Mouse (Mus musculus): ENCODE data around the gene Med25. TPM values are rescaled to one million over a fixed set of nuclear protein-coding genes. Genes with fewer than 3 reads are reported as not detected.

Med25 gene
- polyA plus RNA-seq, 1 experiment: 143 TPM

DNA sequence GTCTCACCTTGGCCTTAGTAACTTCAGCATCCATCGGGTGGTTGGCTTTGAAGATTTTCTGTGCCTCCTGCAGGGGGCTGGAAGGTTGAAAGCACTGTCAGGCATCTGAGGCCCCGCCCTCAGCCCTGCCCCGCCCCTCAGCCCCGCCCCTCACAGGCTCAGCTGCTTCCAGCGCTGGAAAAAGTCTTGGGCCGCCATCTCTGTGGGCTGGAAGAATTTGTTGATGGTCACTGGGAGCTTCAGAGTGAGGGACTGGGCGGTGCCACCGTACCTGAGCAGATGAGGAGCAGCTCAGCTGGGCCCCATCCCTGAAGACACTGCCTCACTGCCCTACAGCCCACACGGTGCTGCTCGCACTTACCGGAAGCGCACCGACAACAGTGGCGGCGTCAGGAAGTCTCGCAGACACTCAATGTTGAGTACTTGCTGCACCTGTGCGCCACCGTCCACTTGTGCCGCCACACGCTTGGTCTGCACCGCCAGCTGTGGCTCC is 8.8 kb upstream of the Med25 start:
- Histone ChIP-seq H3K4me3 (ENCODE audit: control insufficient read depth, low read depth, low read length) (peak overlapping the region; percentile 53), H3K27me3 (ENCODE audit: control insufficient read depth, insufficient read depth, low read length) (no peaks in the 10 kb centered on the region), H3K27ac (ENCODE audit: control insufficient read depth, insufficient read depth, low read depth, low read length) (0 out of 2 replicates have a peak overlapping the region, but pooled peaks have one; percentile 12), H3K36me3 (ENCODE audit: control insufficient read depth, insufficient read depth, low read length) (no peaks in the 10 kb centered on the region; the same call in 1 of the 2 replicates), H3K4me1 (ENCODE audit: control insufficient read depth, insufficient read depth, low read length) (peaks cover 22% of the 10 kb centered on the region)
- TF ChIP-seq POLR2A (IDR thresholded peaks at IDR 0.05; ENCODE audit: control insufficient read depth, low read depth, low read length): no peak; the same call in 1 of the 2 replicates

- Histone ChIP-seq H3K27me3 (ENCODE audit: control insufficient read depth, insufficient read depth, low read length) (no peaks in the 10 kb centered on the region), H3K36me3 (ENCODE audit: control insufficient read depth, insufficient read depth, low read length) (no peaks in the 10 kb centered on the region), H3K4me3 (ENCODE audit: control insufficient read depth, low read depth, low read length) (no peak overlapping the region), H3K4me1 (ENCODE audit: control insufficient read depth, insufficient read depth, low read length) (peaks cover 23% of the 10 kb centered on the region), H3K27ac (ENCODE audit: control insufficient read depth, insufficient read depth, low read depth, low read length) (no peak overlapping the region)
- TF ChIP-seq POLR2A (IDR thresholded peaks at IDR 0.05; ENCODE audit: control insufficient read depth, low read depth, low read length) (no peak), CTCF (IDR thresholded peaks at IDR 0.05; ENCODE audit: control insufficient read depth, insufficient read depth, insufficient replicate concordance, low read depth, low read length) (no peak)
These were observed 8.1 kb upstream of the Med25 start for GRCm38 (mm10) chr7:44900632-44901031.

GRCm38 (mm10) chr7:44898607-44899006 is 6.1 kb upstream of the Med25 start:
- TF ChIP-seq POLR2A (IDR thresholded peaks at IDR 0.05; ENCODE audit: control insufficient read depth, low read depth, low read length): no peak
- no peak; the same call in 1 of the 2 replicates for TF ChIP-seq CTCF (IDR thresholded peaks at IDR 0.05; ENCODE audit: control insufficient read depth, insufficient read depth, insufficient replicate concordance, low read depth, low read length)
- no peaks in the 10 kb centered on the region for H3K27me3 ChIP-seq (ENCODE audit: control insufficient read depth, insufficient read depth, low read length)
- H3K4me3 ChIP-seq (ENCODE audit: control insufficient read depth, low read depth, low read length): no peak overlapping the region
- no peaks in the 10 kb centered on the region for H3K36me3 ChIP-seq (ENCODE audit: control insufficient read depth, insufficient read depth, low read length)
- H3K4me1 ChIP-seq (ENCODE audit: control insufficient read depth, insufficient read depth, low read length): peaks cover 26% of the 10 kb centered on the region
- H3K27ac ChIP-seq (ENCODE audit: control insufficient read depth, insufficient read depth, low read depth, low read length): no peak overlapping the region; the same call in 1 of the 2 replicates

- Histone ChIP-seq H3K27ac (ENCODE audit: control insufficient read depth, insufficient read depth, low read depth, low read length) (peak overlapping the region; percentile 50), H3K36me3 (ENCODE audit: control insufficient read depth, insufficient read depth, low read length) (no peaks in the 10 kb centered on the region), H3K27me3 (ENCODE audit: control insufficient read depth, insufficient read depth, low read length) (no peaks in the 10 kb centered on the region), H3K4me3 (ENCODE audit: control insufficient read depth, low read depth, low read length) (peak overlapping the region; percentile 80), H3K4me1 (ENCODE audit: control insufficient read depth, insufficient read depth, low read length) (peaks cover 30% of the 10 kb centered on the region)
- TF ChIP-seq POLR2A (IDR thresholded peaks at IDR 0.05; ENCODE audit: control insufficient read depth, low read depth, low read length) (no peak), CTCF (IDR thresholded peaks at IDR 0.05; ENCODE audit: control insufficient read depth, insufficient read depth, insufficient replicate concordance, low read depth, low read length) (no peak)
These were observed 4.0 kb upstream of the Med25 start for GRCm38 (mm10) chr7:44896499-44896898.

- peak; percentile 39; the same call in 1 of the 2 replicates for TF ChIP-seq POLR2A (IDR thresholded peaks at IDR 0.05; ENCODE audit: control insufficient read depth, low read depth, low read length)
- peak; percentile 35; the same call in 1 of the 2 replicates for TF ChIP-seq CTCF (IDR thresholded peaks at IDR 0.05; ENCODE audit: control insufficient read depth, insufficient read depth, insufficient replicate concordance, low read depth, low read length)
- no peaks in the 10 kb centered on the region for H3K36me3 ChIP-seq (ENCODE audit: control insufficient read depth, insufficient read depth, low read length)
- no peaks in the 10 kb centered on the region for H3K27me3 ChIP-seq (ENCODE audit: control insufficient read depth, insufficient read depth, low read length)
- H3K4me3 ChIP-seq (ENCODE audit: control insufficient read depth, low read depth, low read length): peak within 1 kb of the TSS; percentile 80
- peaks cover 29% of the 10 kb centered on the region for H3K4me1 ChIP-seq (ENCODE audit: control insufficient read depth, insufficient read depth, low read length)
- peak within 1 kb of the TSS; percentile 81 for H3K27ac ChIP-seq (ENCODE audit: control insufficient read depth, insufficient read depth, low read depth, low read length)
These were observed 3.3 kb upstream of the Med25 start, which contains the start of gene Fuz for GRCm38 (mm10) chr7:44895593-44896434. Gene Fuz, plus strand, starts transcription at chr7:44896079.

DNA sequence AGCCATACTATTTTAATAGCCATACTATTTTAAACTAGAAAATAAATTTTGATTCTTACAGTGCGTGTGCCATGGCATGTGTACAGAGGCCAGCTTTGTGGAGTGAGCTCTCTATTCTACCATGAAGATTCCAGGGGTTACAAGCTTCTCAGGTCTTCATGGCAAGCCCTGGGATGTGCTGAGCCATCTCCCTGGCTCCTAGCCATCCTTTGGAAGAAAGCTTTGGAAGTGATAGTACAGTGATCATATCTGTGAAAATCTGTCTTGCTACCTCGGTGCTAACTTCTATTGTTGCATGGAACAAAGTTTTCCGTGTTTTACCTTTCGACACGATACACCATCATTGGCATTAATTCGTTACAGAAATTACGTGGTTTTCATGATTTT is 2.7 kb upstream of the Med25 start:
- no peak for TF ChIP-seq POLR2A (IDR thresholded peaks at IDR 0.05; ENCODE audit: control insufficient read depth, low read depth, low read length)
- no peak for TF ChIP-seq CTCF (IDR thresholded peaks at IDR 0.05; ENCODE audit: control insufficient read depth, insufficient read depth, insufficient replicate concordance, low read depth, low read length)
- H3K27ac ChIP-seq (ENCODE audit: control insufficient read depth, insufficient read depth, low read depth, low read length): peak overlapping the region; percentile 81; the same call in 1 of the 2 replicates
- peaks cover 29% of the 10 kb centered on the region for H3K4me1 ChIP-seq (ENCODE audit: control insufficient read depth, insufficient read depth, low read length)
- peak overlapping the region; percentile 80; the same call in 1 of the 2 replicates for H3K4me3 ChIP-seq (ENCODE audit: control insufficient read depth, low read depth, low read length)
- H3K36me3 ChIP-seq (ENCODE audit: control insufficient read depth, insufficient read depth, low read length): no peaks in the 10 kb centered on the region
- no peaks in the 10 kb centered on the region for H3K27me3 ChIP-seq (ENCODE audit: control insufficient read depth, insufficient read depth, low read length)

- TF ChIP-seq POLR2A (IDR thresholded peaks at IDR 0.05; ENCODE audit: control insufficient read depth, low read depth, low read length) (no peak), CTCF (IDR thresholded peaks at IDR 0.05; ENCODE audit: control insufficient read depth, insufficient read depth, insufficient replicate concordance, low read depth, low read length) (no peak)
- Histone ChIP-seq H3K4me1 (ENCODE audit: control insufficient read depth, insufficient read depth, low read length) (peaks cover 25% of the 10 kb centered on the region), H3K27ac (ENCODE audit: control insufficient read depth, insufficient read depth, low read depth, low read length) (no peak overlapping the region), H3K27me3 (ENCODE audit: control insufficient read depth, insufficient read depth, low read length) (no peaks in the 10 kb centered on the region), H3K4me3 (ENCODE audit: control insufficient read depth, low read depth, low read length) (no peak overlapping the region), H3K36me3 (ENCODE audit: control insufficient read depth, insufficient read depth, low read length) (no peaks in the 10 kb centered on the region)
These were observed 1.7 kb upstream of the Med25 start for GRCm38 (mm10) chr7:44894175-44894574.
